Mouse (Mus musculus) urinary bladder, postnatal 10 days (tissue): Measurements from ENCODE around the gene Ugt1a9.
"Not testable (repeated sequence)": the region's sequence is repeated elsewhere in the genome, so short reads cannot be mapped to it uniquely, and the experiment has no call there.

Experiments
- DNase-seq: peaks from one replicate; pipeline ENCODE4 v3.0.0; 2022; ENCODE audit warnings: low spot score

The Ugt1a9 gene

DNA sequence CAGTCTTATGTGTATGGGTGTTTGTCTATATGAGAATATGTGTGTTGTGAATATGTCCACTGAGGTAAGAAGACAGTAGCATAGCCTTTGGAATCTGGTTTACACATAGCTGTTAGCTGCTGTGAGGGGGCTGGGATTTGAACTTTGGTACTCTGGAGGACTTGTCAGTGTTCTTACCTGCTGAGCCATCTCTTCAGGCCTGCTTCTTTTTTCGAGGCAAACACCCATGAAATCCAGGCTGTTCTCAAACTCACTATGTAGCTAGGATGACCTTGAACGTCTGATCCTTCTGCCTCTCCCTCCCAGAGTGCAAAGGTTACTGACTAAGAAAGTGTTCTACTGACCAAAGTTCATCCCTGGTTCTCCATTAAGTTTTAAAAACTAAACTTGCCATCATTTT is 35.1 kb downstream of the Ugt1a9 start:
- DNase-seq = no peak

DNA sequence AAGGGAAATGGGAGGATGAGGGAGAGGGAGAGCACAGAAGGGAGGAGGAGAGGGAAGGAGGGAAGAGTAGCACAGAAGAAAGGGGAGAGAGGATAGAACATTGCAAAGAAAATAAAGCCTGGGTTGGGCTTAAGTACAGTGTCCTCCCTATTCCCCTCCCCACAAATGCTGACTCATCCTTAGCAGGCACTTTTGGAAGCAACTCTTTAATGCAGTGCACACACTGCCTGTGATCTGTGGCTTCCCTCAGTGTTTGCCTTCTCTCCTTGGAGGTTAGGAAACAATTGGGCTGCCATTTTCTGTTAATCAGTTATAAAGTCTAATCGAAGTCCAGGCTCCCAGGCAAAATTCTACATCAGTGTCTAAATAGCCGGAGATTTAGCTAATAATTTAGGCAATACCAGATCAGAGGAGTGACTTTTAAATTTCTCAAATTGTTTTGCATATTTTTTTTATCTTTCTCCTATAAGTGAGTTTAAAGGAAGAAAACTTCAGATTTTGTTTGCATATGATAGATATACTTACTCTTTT is 38.5 kb downstream of the Ugt1a9 start:
- not testable (repeated sequence) for DNase-seq

DNA sequence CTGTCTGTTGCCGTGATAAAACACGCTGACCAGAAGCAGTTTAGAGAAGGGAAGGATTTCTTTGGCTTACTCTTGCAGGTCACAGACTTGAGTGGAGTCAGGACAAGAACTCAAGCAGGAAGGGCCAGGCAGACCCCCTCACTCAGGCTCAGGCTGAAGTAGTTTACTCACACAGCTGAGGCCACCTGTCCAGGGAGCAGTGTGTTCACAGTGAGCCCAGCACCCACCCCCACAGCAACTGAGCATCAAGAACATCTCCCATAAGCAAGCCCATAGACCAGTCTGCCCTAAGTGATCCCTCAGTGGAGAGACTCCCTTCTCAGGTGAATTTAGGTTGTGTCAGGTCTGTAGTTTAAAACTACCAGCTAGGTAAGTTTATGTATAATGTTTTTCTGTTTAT is 39.0 kb downstream of the Ugt1a9 start:
- DNase-seq = not testable (repeated sequence)

DNA sequence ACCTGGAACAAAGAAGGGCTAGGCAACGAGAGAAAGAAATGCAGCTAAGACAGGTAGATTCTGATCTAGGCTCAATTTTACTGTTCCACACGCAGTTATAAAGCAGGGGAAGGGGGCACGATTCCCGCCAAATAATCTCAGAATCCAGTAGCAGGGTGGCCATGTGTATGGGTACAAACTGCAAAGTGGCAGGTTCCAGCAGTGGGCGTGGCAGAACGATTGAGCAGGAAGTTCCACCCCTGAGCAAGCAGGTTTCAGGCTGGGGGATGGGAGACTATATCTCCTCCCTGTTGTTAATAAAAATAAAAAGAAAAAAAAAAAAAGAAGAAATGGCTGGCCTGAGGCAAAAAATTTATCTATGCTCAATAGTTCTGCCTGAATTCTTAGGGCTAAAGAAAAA is 42.2 kb downstream of the Ugt1a9 start:
- DNase-seq = not testable (repeated sequence)

DNA sequence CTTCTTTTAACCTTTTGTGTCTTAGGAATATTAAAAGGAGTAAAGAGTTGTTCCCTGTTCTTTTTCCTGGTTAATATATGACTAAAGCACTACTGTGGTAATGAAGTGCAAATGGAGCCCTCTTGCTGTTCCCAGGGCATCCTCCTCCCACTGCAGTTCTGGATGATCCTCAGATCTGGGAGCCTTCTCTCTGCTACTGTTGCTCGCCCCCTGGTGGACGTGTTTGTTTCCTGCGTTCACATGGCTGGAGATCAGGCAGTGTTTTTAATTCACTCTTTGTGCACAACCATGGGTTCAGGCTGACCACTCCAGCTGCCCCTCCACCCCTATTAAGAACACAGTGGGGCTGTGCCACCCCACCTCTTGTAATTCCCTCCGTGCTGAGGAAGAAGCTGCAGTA is 50.0 kb downstream of the Ugt1a9 start:
- not testable (repeated sequence) for DNase-seq

DNA sequence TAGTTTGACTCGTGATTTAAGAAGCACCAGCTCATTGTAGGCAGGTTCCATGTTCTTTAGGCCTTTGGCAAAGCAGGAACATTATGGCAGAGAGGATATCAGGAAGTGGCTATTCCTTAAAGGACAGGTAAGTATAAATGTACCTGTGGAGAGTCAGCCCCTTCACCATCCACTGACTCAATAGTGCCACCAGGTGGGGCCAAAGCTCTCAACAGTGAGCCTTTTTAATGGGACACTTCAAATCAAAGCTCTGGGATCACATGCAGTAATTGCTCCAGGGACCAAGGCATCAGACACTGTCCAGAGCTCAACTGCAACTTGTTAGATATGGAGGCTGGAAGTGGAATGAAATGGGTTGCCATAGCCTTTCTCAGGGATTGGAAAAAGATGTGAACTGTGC is 50.9 kb downstream of the Ugt1a9 start:
- not testable (repeated sequence) for DNase-seq

DNA sequence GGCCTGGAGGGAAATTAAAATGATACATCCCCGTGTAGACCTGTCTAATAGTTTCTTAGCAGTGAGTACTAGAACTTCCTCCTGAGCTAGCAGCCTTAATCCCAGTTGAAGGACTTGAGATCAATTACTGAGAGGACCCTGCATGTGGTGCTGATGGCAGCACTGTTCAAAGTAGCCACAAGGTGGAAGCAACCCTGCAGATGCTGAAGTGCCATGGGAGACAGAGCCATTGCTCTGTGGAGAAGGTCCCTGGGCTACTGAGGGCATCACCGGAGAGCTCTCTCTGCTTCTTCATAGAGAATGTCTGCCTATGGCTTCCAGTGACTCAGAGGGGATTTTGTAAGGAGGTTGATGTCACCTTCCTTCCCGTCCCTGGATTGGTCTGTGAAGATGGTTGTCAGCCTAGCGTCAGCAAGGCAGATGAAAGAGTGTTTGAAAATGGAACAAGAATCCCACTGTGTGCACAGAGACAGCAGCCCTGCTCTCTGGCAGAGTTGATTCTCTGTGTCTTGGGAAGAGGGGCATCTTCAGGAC is 55.3 kb downstream of the Ugt1a9 start:
- not testable (repeated sequence) for DNase-seq

DNA sequence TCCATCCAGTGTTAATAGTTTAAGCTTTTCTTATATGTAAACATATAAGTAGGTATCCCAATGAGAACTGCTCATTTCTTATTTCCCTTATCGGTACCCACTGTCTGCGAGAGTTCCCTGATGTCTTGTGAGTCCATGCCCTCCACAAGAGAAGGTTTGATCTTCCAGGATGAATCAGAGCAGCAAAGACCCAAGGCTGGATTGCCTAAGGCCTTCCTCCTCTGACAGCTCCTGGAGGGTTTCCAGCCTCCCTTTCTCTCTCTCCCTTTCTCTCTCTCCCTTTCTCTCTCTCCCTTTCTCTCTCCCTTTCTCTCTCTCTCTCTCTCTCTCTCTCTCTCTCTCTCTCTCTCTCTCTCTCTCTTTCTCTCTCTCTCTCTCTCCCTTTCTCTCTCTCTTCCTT is 58.5 kb downstream of the Ugt1a9 start:
- DNase-seq = not testable (repeated sequence)

DNA sequence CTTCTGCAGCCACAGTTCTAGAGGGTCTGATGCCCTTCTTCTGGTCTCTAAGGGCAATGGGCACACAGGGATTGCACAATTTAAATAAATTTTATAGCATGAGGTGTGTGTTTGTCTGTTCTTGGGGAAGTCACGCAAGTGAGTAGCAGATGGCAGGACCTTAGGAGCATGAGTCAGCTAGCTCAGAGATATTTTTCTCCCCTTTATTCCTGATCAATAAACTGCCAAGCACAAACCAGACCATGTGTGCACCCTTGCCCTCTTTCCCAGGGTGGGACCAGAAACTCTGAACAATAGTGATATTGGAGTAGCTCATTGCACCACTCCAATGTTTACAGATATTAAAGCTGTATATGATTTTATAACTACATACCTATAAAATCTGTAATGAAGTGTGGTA is 59.6 kb downstream of the Ugt1a9 start:
- DNase-seq = not testable (repeated sequence)

DNA sequence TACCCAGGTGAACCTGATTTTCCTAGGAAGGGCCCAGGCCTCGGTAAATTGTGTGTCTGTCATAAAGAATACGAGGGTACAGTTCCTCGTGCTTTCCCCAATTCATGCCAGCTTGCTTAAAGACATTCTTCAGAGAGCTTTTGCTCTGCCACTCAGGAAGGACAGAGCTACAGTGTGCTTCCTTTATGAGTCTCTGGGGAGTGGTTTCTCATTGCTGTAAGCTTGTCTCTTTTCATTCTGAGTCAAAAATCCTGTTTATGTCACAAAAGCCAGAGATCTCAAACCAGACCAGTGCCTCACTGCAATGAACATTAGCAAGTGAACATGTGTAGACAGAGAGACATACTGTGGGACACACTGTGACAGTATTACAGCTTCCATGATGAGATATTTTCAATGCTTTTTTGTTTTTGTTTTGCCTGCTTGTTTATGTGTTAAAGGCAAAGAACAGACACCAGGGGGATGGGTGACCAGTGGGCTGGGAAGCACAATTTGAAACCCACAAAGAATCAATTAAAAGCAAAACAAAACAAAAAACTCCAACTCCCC is 63.4 kb downstream of the Ugt1a9 start:
- DNase-seq = no peak

DNA sequence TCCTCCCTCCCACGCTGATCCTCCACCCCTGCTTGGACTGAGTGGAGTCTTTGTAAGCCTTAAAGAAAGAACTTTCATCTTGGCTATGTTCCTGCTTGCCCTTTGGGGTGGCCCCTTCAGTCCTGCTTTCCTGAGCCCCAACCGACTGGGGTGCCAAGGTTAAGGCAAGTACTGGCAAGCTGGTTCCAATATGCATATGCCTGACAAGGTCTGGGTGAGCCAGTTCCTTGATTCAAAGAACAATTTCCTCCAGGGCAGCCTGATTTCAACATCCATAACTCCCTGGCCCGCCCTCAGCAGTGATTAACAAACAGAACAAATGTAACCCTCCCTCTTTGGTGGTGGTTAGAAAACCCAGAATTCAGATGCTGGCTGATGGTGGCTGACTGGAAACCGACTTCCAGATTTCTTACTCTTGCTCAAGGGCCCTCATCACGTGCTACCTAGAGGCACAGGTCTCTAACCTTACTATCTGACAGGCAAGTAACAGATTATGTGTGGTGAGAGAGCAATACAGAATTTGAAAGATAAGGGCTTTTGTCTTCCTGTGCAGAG is 63.9 kb downstream of the Ugt1a9 start, which contains the start of gene Ugt1a6a:
Gene Ugt1a6a (plus strand): TSS at position 353 of the 555 bp plus-strand sequence.
- not testable (repeated sequence) for DNase-seq

DNA sequence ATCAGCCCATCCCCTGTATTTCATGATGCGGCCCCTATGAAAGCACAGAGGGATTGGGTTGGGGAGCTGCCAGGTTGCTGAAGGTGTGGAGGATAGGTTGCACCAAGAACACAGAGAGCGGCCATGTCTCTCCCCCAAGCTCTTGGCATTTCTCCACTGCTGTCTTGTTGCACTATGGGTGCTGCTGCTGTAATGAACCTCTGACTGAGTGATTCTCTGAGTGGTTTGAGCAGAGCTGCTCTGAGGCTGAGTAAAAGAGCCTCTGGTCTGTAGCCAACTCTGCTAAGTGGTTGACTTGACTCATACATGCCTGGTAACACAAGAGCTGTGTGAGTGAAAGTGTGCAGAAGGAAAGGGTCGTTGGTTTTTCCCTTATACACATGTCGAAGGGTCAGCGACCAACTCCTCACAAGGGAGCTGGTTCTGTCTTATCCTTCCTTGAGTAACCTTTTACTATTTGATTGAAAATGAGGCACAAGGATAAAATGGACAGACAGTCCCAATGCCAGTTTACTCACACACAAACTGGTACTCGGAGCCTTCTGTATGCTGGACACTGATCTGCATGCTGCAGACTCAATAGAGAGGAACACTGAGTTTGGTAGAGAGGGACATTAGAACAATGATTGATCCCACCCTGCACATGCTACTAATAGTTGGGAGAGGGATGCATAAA is 64.8 kb downstream of the Ugt1a9 start:
- not testable (repeated sequence) for DNase-seq

DNA sequence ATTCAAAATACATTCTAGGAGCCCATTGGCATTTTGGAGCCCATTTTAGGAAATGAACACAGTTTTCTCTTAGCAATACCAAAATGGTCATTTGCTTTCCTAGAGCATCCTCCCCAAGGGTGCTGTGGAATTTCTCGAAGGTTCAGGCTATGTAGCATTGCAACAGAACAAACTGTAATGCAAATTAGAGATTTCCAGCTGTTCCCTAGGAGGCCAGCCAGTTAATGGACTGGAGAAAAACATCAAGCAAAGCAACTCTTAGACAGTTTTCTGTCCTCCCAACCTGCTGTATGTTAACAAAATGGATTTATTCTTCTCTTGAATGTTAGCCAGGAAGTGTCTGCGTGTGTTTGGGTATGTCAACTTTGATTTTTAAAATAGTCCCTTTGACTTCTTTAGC is 66.0 kb downstream of the Ugt1a9 start:
- DNase-seq = no peak

DNA sequence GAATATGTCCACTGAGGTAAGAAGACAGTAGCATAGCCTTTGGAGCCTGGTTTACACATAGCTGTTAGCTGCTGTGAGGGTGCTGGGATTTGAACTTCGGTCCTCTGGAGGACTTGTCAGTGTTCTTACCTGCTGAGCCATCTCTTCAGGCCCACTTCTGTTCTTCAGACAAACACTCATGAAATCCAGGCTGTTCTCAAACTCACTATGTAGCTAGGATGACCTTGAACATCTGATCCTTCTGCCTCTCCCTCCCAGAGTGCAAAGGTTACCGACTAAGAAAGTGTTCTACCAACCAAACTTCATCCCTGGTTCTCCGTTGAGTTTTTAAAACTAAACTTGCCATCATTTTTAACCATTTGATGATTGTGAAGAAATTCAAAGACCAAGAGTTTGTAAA is 66.7 kb downstream of the Ugt1a9 start:
- DNase-seq = no peak

DNA sequence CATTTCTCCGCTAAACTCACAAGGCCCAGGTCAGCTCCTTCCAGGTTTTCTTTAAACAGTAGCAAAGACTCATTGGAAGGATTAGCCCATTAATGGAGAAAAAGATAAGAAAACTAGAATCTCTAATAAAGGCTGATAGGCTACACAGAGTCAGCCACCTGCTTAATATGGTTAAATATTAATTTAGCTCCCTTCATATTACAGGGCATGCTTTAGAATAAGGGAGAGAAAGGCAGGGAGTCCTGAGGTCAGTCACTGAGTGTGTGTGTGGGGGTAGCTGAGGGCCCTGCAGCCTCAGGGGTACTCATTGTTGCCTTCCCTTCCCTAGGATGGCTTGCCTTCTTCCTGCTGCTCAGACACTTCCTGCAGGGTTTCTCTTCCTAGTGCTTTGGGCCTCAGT is 67.5 kb downstream of the Ugt1a9 start:
- DNase-seq = no peak

DNA sequence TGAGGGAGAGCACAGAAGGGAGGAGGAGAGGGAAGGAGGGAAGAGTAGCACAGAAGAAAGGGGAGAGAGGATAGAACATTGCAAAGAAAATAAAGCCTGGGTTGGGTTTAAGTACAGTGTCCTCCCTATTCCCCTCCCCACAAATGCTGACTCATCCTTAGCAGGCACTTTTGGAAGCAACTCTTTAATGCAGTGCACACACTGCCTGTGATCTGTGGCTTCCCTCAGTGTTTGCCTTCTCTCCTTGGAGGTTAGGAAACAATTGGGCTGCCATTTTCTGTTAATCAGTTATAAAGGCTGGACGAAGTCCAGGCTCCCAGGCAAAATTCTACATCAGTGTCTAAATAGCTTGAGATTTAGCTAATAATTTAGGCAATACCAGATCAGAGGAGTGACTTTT is 69.9 kb downstream of the Ugt1a9 start:
- not testable (repeated sequence) for DNase-seq

DNA sequence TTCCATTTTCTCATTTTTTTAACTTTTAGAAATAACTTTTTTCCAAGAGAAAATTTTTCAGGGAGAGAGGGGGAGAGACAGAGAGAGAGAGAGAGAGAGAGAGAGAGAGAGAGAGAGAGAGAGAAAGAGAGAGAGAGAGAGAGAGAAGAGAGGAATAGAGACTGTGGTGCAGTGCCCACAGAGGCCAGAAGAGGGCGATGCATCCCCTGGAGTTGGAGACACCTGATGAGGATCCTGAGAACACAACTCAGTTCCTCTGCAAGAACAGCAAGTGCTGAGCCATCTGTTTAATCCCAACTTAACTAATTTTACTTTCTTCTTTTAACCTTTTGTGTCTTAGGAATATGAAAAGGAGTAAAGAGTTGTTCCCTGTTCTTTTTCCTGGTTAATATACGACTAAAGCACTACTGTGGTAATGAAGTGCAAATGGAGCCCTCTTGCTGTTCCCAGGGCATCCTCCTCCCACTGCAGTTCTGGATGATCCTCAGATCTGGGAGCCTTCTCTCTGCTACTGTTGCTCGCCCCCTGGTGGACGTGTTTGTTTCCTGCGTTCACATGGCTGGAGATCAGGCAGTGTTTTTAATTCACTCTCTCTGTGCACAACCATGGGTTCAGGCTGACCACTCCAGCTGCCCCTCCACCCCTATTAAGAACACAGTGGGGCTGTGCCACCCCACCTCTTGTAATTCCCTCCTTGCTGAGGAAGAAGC is 73.5 kb downstream of the Ugt1a9 start:
- not testable (repeated sequence) for DNase-seq

DNA sequence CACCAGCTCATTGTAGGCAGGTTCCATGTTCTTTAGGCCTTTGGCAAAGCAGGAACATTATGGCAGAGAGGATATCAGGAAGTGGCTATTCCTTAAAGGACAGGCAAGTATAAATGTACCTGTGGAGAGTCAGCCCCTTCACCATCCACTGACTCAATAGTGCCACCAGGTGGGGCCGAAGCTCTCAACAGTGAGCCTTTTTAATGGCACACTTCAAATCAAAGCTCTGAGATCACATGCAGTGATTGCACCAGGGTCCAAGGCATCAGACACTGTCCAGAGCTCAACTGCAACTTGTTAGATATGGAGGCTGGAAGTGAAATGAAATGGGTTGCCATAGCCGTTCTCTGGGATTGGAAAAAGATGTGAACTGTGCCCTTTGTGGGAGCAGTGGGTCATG is 74.7 kb downstream of the Ugt1a9 start:
- not testable (repeated sequence) for DNase-seq

DNA sequence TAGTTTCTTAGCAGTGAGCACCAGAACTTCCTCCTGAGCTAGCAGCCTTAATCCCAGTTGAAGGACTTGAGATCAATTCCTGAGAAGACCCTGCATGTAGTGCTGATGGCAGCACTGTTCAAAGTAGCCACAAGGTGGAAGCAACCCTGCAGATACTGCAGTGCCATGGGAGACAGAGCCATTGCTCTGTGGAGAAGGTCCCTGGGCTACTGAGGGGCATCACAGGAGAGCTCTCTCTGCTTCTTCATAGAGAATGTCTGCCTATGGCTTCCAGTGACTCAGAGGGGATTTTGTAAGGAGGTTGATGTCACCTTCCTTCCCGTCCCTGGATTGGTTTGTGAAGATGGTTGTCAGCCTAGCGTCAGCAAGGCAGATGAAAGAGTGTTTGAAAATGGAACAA is 79.5 kb downstream of the Ugt1a9 start:
- not testable (repeated sequence) for DNase-seq

DNA sequence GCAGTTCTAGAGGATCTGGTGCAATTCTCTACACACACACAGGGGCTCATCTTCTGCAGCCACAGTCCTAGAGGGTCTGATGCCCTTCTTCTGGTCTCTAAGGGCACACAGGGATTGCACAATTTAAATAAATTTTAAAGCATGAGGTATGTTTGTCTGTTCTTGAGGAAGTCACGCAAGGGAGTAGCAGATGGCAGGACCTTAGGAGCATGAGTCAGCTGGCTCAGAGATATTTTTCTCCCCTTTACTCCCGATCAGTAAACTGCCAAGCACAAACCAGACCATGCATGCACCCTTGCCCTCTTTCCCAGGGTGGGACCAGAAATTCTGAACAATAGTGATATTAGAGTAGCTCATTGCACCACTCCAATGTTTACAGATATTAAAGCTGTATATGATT is 87.8 kb downstream of the Ugt1a9 start:
- no peak for DNase-seq

DNA sequence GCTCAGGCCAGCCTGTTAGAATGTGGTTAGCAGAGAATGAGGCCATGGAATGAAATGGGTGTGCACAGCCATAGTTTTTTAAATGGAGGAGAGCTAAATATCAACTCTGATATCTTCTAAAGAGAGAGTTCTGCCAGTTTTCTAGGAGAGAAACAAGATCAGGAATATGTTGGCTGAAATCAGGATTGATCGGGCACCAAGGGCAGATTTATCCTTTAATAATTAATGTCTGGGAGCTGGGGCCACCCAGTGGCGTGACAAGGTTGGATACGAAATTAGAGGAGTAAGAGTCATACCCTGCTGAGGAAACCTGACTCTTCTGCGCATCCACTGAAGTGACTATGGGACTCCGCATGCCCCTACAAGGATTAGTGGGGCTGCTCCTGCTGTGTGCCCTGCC is 95.1 kb downstream of the Ugt1a9 start, which contains the start of gene Ugt1a5:
Gene Ugt1a5 (plus strand): TSS at position 302 of the 400 bp plus-strand sequence.
- DNase-seq = no peak

DNA sequence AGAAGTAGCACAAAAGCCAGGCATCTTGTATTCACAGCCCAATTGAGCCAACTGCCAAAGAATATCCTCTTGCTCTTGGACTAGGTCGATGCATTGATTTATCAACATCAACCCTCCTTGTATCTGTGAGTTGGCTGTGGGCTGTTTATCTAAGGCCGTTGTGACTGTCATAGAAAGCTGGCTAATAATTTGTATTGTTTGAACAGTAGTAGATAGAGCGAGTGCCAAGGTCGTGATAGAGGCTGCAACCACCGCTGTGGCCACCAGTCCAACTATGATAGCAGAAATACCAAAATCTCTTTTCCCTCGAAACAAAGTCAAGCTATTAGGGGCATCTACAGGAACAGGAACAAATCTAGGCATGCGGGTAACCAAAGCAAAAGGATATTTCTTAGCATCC is 101.6 kb downstream of the Ugt1a9 start:
- not testable (repeated sequence) for DNase-seq
